Mouse (Mus musculus) activated CD4-positive, CD25-positive, alpha-beta regulatory T cell, adult 4 months (primary cell): ENCODE results near the gene Sema3f. TPM values are rescaled to one million over a fixed set of nuclear protein-coding genes. Genes with fewer than 3 reads are reported as not detected.
A peak's percentile ranks its signal among the peaks of the same experiment; 100 is the strongest.

Source experiments
- ATAC-seq: one replicate; pipeline ENCODE4 v1.8.0; 2017
- polyA plus RNA-seq, 2 experiments: library from polyadenylated mRNA; unstranded; fragments of 100-300 nt; shearing (Covaris generic); gene quantifications; one replicate each; pipeline ENCODE4 v1.2.1; 2017

Gene Sema3f
- not detected for polyA plus RNA-seq

- peak; percentile 52 for ATAC-seq
Measured at GRCm38 (mm10) chr9:107709697-107710483, at the start of gene Sema3f. Gene Sema3f (minus strand): TSS chr9:107710475.

- no peak for ATAC-seq
Measured at GRCm38 (mm10) chr9:107759593-107759992, 49.3 kb upstream of the Sema3f start.

GRCm38 (mm10) chr9:107750378-107750777 is 40.1 kb upstream of the Sema3f start:
- no peak for ATAC-seq

GRCm38 (mm10) chr9:107748063-107748462 is 37.8 kb upstream of the Sema3f start:
- ATAC-seq = no peak

GRCm38 (mm10) chr9:107747310-107747709 is 37.0 kb upstream of the Sema3f start:
- no peak for ATAC-seq

- ATAC-seq = no peak
Measured at GRCm38 (mm10) chr9:107746679-107747078, 36.4 kb upstream of the Sema3f start.

- ATAC-seq = no peak
Measured at GRCm38 (mm10) chr9:107744061-107744460, 33.8 kb upstream of the Sema3f start.

- no peak for ATAC-seq
Measured at GRCm38 (mm10) chr9:107738841-107739202, 28.5 kb upstream of the Sema3f start.

GRCm38 (mm10) chr9:107738020-107738840 is 28.0 kb upstream of the Sema3f start:
- ATAC-seq = peak; percentile 50

- no peak for ATAC-seq
Measured at GRCm38 (mm10) chr9:107736185-107736485, 25.9 kb upstream of the Sema3f start.

- no peak for ATAC-seq
Measured at GRCm38 (mm10) chr9:107735356-107736184, 25.3 kb upstream of the Sema3f start.

GRCm38 (mm10) chr9:107734567-107734971 is 24.3 kb upstream of the Sema3f start:
- no peak for ATAC-seq

GRCm38 (mm10) chr9:107729709-107730108 is 19.4 kb upstream of the Sema3f start:
- ATAC-seq = no peak

GRCm38 (mm10) chr9:107728919-107729670 is 18.8 kb upstream of the Sema3f start:
- no peak for ATAC-seq

- ATAC-seq = no peak
Measured at GRCm38 (mm10) chr9:107727041-107727440, 16.8 kb upstream of the Sema3f start.

- ATAC-seq = no peak
Measured at GRCm38 (mm10) chr9:107724796-107725195, 14.5 kb upstream of the Sema3f start.

GRCm38 (mm10) chr9:107723794-107724531 is 13.7 kb upstream of the Sema3f start:
- ATAC-seq = peak; percentile 28

GRCm38 (mm10) chr9:107723292-107723691 is 13.0 kb upstream of the Sema3f start:
- no peak for ATAC-seq

- ATAC-seq = no peak
Measured at GRCm38 (mm10) chr9:107718781-107719540, 8.7 kb upstream of the Sema3f start.

GRCm38 (mm10) chr9:107716951-107717350 is 6.7 kb upstream of the Sema3f start:
- no peak for ATAC-seq

GRCm38 (mm10) chr9:107715632-107716031 is 5.4 kb upstream of the Sema3f start:
- no peak for ATAC-seq
